Mouse (Mus musculus): ENCODE measurements at regions not wholly inside any gene's neighbourhood (a gene's known extent, or its start where the extent isn't known, plus 50 kb on each side); places are given as distances from the start of the nearest gene placed in this dataset.

- H3K27me3 ChIP-seq (ENCODE audit: insufficient read depth, low read length) = no peaks in the 10 kb centered on the region
- 63% methylated on average over 4 of the region's 4 CpGs for WGBS
- ATAC-seq (ENCODE audit: low FRiP score, low TSS enrichment) = no peak
- no peak overlapping the region for H3K4me2 ChIP-seq (replicated peaks; ENCODE audit: low read depth, low read length)
- no peaks in the 10 kb centered on the region for H3K9me3 ChIP-seq (ENCODE audit: low read length)
- no peak overlapping the region for H3K9ac ChIP-seq (replicated peaks; ENCODE audit: low read length)
- no peaks in the 10 kb centered on the region for H3K4me1 ChIP-seq (ENCODE audit: insufficient read depth, low read length)
- H3K36me3 ChIP-seq (ENCODE audit: insufficient read depth, low read length) = no peaks in the 10 kb centered on the region
- no peak overlapping the region for H3K27ac ChIP-seq (ENCODE audit: low read length)
- H3K4me3 ChIP-seq (ENCODE audit: low read length) = no peak overlapping the region
Observed at GRCm38 (mm10) chr4:10209324-10209923, 664.9 kb upstream of the 2610301B20Rik start.

- Histone ChIP-seq H3K27me3 (ENCODE audit: insufficient read depth, low read length) (no peaks in the 10 kb centered on the region), H3K27ac (ENCODE audit: low read length) (no peak overlapping the region), H3K36me3 (ENCODE audit: insufficient read depth, low read length) (no peaks in the 10 kb centered on the region), H3K9ac (replicated peaks; ENCODE audit: low read length) (no peak overlapping the region), H3K9me3 (ENCODE audit: low read length) (no peaks in the 10 kb centered on the region), H3K4me3 (ENCODE audit: low read length) (no peak overlapping the region), H3K4me1 (ENCODE audit: insufficient read depth, low read length) (no peaks in the 10 kb centered on the region), H3K4me2 (replicated peaks; ENCODE audit: low read depth, low read length) (no peak overlapping the region)
- ATAC-seq (ENCODE audit: low FRiP score, low TSS enrichment) = no peak
- WGBS = 76% methylated on average over 4 of the region's 4 CpGs
Observed at GRCm38 (mm10) chr4:10211303-10211702, 663.0 kb upstream of the 2610301B20Rik start.

GRCm38 (mm10) chr4:10235324-10235723 lies 639.0 kb upstream of the 2610301B20Rik start:
- Histone ChIP-seq H3K4me2 (replicated peaks; ENCODE audit: low read depth, low read length) (no peak overlapping the region), H3K4me3 (ENCODE audit: low read length) (no peak overlapping the region), H3K9me3 (ENCODE audit: low read length) (no peaks in the 10 kb centered on the region), H3K36me3 (ENCODE audit: insufficient read depth, low read length) (no peaks in the 10 kb centered on the region), H3K9ac (replicated peaks; ENCODE audit: low read length) (no peak overlapping the region), H3K27me3 (ENCODE audit: insufficient read depth, low read length) (no peaks in the 10 kb centered on the region), H3K27ac (ENCODE audit: low read length) (no peak overlapping the region), H3K4me1 (ENCODE audit: insufficient read depth, low read length) (no peaks in the 10 kb centered on the region)
- 93% methylated on average over 5 of the region's 5 CpGs for WGBS
- ATAC-seq (ENCODE audit: low FRiP score, low TSS enrichment) = no peak

GRCm38 (mm10) chr4:10242117-10242516 lies 632.2 kb upstream of the 2610301B20Rik start:
- Histone ChIP-seq H3K4me1 (ENCODE audit: insufficient read depth, low read length) (no peaks in the 10 kb centered on the region), H3K9ac (replicated peaks; ENCODE audit: low read length) (no peak overlapping the region), H3K27me3 (ENCODE audit: insufficient read depth, low read length) (no peaks in the 10 kb centered on the region), H3K27ac (ENCODE audit: low read length) (no peak overlapping the region), H3K4me2 (replicated peaks; ENCODE audit: low read depth, low read length) (no peak overlapping the region), H3K4me3 (ENCODE audit: low read length) (no peak overlapping the region), H3K36me3 (ENCODE audit: insufficient read depth, low read length) (no peaks in the 10 kb centered on the region), H3K9me3 (ENCODE audit: low read length) (no peaks in the 10 kb centered on the region)
- no peak for ATAC-seq (ENCODE audit: low FRiP score, low TSS enrichment)
- 78% methylated on average over 4 of the region's 4 CpGs for WGBS

GRCm38 (mm10) chr4:10242909-10243308 lies 631.4 kb upstream of the 2610301B20Rik start:
- no peaks in the 10 kb centered on the region for H3K36me3 ChIP-seq (ENCODE audit: insufficient read depth, low read length)
- H3K4me3 ChIP-seq (ENCODE audit: low read length) = no peak overlapping the region
- H3K4me1 ChIP-seq (ENCODE audit: insufficient read depth, low read length) = no peaks in the 10 kb centered on the region
- WGBS = 60% methylated on average over 2 of the region's 2 CpGs
- no peak overlapping the region for H3K27ac ChIP-seq (ENCODE audit: low read length)
- no peak for ATAC-seq (ENCODE audit: low FRiP score, low TSS enrichment)
- H3K9me3 ChIP-seq (ENCODE audit: low read length) = no peaks in the 10 kb centered on the region
- H3K4me2 ChIP-seq (replicated peaks; ENCODE audit: low read depth, low read length) = no peak overlapping the region
- no peak overlapping the region for H3K9ac ChIP-seq (replicated peaks; ENCODE audit: low read length)
- H3K27me3 ChIP-seq (ENCODE audit: insufficient read depth, low read length) = no peaks in the 10 kb centered on the region

GRCm38 (mm10) chr4:10254029-10254690 lies 620.1 kb upstream of the 2610301B20Rik start:
- H3K27ac ChIP-seq (ENCODE audit: low read length) = no peak overlapping the region

GRCm38 (mm10) chr4:10257537-10257936 lies 616.8 kb upstream of the 2610301B20Rik start:
- Histone ChIP-seq H3K27ac (ENCODE audit: low read length) (no peak overlapping the region), H3K9me3 (ENCODE audit: low read length) (no peaks in the 10 kb centered on the region), H3K9ac (replicated peaks; ENCODE audit: low read length) (no peak overlapping the region), H3K36me3 (ENCODE audit: insufficient read depth, low read length) (no peaks in the 10 kb centered on the region), H3K4me3 (ENCODE audit: low read length) (no peak overlapping the region), H3K4me1 (ENCODE audit: insufficient read depth, low read length) (no peaks in the 10 kb centered on the region), H3K4me2 (replicated peaks; ENCODE audit: low read depth, low read length) (no peak overlapping the region), H3K27me3 (ENCODE audit: insufficient read depth, low read length) (no peaks in the 10 kb centered on the region)
- WGBS = 69% methylated on average over 4 of the region's 4 CpGs
- ATAC-seq (ENCODE audit: low FRiP score, low TSS enrichment) = no peak

More at GRCm38 (mm10) chr4:10254029-10254690, 620.1 kb upstream of the 2610301B20Rik start:
- no peaks in the 10 kb centered on the region for H3K27me3 ChIP-seq (ENCODE audit: insufficient read depth, low read length)
- ATAC-seq (ENCODE audit: low FRiP score, low TSS enrichment) = no peak
- 83% methylated on average over 6 of the region's 6 CpGs for WGBS
- H3K4me1 ChIP-seq (ENCODE audit: insufficient read depth, low read length) = no peaks in the 10 kb centered on the region
- no peaks in the 10 kb centered on the region for H3K9me3 ChIP-seq (ENCODE audit: low read length)
- H3K36me3 ChIP-seq (ENCODE audit: insufficient read depth, low read length) = no peaks in the 10 kb centered on the region
- no peak overlapping the region for H3K4me2 ChIP-seq (replicated peaks; ENCODE audit: low read depth, low read length)
- H3K4me3 ChIP-seq (ENCODE audit: low read length) = no peak overlapping the region
- no peak overlapping the region for H3K9ac ChIP-seq (replicated peaks; ENCODE audit: low read length)

GRCm38 (mm10) chr4:10260351-10260750 lies 613.9 kb upstream of the 2610301B20Rik start:
- H3K4me3 ChIP-seq (ENCODE audit: low read length) = no peak overlapping the region
- no peak for ATAC-seq (ENCODE audit: low FRiP score, low TSS enrichment)
- H3K9me3 ChIP-seq (ENCODE audit: low read length) = no peaks in the 10 kb centered on the region
- H3K4me1 ChIP-seq (ENCODE audit: insufficient read depth, low read length) = no peaks in the 10 kb centered on the region
- WGBS = 87% methylated on average over 6 of the region's 6 CpGs
- no peak overlapping the region for H3K27ac ChIP-seq (ENCODE audit: low read length)
- no peaks in the 10 kb centered on the region for H3K36me3 ChIP-seq (ENCODE audit: insufficient read depth, low read length)
- H3K27me3 ChIP-seq (ENCODE audit: insufficient read depth, low read length) = no peaks in the 10 kb centered on the region
- no peak overlapping the region for H3K4me2 ChIP-seq (replicated peaks; ENCODE audit: low read depth, low read length)
- no peak overlapping the region for H3K9ac ChIP-seq (replicated peaks; ENCODE audit: low read length)

- WGBS = 43% methylated on average over 2 of the region's 2 CpGs
- Histone ChIP-seq H3K4me2 (replicated peaks; ENCODE audit: low read depth, low read length) (no peak overlapping the region), H3K4me3 (ENCODE audit: low read length) (no peak overlapping the region), H3K36me3 (ENCODE audit: insufficient read depth, low read length) (no peaks in the 10 kb centered on the region), H3K27ac (ENCODE audit: low read length) (no peak overlapping the region), H3K4me1 (ENCODE audit: insufficient read depth, low read length) (no peaks in the 10 kb centered on the region), H3K9me3 (ENCODE audit: low read length) (no peaks in the 10 kb centered on the region), H3K9ac (replicated peaks; ENCODE audit: low read length) (no peak overlapping the region), H3K27me3 (ENCODE audit: insufficient read depth, low read length) (no peaks in the 10 kb centered on the region)
- no peak for ATAC-seq (ENCODE audit: low FRiP score, low TSS enrichment)
Observed at GRCm38 (mm10) chr4:10265942-10266341, 608.4 kb upstream of the 2610301B20Rik start.

- Histone ChIP-seq H3K36me3 (ENCODE audit: insufficient read depth, low read length) (no peaks in the 10 kb centered on the region), H3K4me1 (ENCODE audit: insufficient read depth, low read length) (no peaks in the 10 kb centered on the region), H3K9me3 (ENCODE audit: low read length) (no peaks in the 10 kb centered on the region), H3K4me3 (ENCODE audit: low read length) (no peak overlapping the region), H3K4me2 (replicated peaks; ENCODE audit: low read depth, low read length) (no peak overlapping the region), H3K9ac (replicated peaks; ENCODE audit: low read length) (no peak overlapping the region), H3K27me3 (ENCODE audit: insufficient read depth, low read length) (no peaks in the 10 kb centered on the region), H3K27ac (ENCODE audit: low read length) (no peak overlapping the region)
- 0 out of 2 replicates have a peak, but pooled peaks have one; percentile 27 for ATAC-seq (ENCODE audit: low FRiP score, low TSS enrichment)
- 63% methylated on average over 2 of the region's 2 CpGs for WGBS
Observed at GRCm38 (mm10) chr4:10285562-10285961, 588.7 kb upstream of the 2610301B20Rik start.

Measured in kidney, embryonic 16.5 days (tissue).